Mouse (Mus musculus) layer of hippocampus, adult 11-12 months (tissue): ENCODE data around the gene Plac8.

Source experiments
- DNase-seq: peaks from one replicate; pipeline ENCODE4 v3.0.0; 2022; ENCODE audit warnings: low spot score

The Plac8 gene

GRCm38 (mm10) chr5:100535826-100536225, 36.2 kb downstream of the Plac8 start:
- no peak for DNase-seq

- peak; percentile 55 for DNase-seq
These were observed 45.9 kb downstream of the Plac8 start for GRCm38 (mm10) chr5:100526164-100526563.

DNA sequence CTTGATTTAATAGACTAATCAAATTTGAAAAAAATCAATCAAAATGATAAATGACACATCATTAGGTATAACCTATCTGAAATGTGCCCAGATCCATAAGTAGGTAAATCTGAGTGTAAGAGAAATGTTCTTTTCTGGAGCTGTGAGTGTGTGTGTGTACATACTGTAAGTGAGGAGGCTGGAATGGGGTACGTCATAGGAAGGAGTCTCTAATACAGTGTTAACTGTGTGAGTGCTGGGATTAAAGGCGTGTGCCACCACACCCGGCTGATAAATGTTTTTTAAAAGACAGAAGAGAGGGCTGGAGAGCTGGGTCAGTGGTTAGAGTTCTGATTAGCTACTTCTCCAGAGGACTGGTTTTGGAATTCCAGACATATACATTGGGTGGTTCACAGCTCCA, 46.4 kb downstream of the Plac8 start:
- DNase-seq: no peak

DNA sequence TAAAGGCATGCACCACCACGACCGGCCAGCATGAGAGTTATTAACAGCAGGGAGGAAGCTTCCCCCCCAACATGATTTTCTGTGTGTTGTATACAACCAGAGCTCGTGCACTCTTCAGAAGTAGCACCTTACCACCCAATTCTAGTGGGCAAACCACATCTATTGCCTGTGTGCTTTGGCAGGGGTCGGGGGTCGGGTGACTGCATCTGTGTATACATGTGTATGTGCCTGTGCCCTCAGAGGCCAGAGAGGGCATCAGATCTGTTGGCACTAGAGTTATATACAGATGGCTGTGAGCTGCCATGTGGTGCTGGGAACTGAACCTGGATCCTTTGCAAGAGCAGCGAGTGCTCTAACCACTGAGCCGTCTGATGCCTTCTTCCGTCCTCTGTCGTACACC, 47.1 kb downstream of the Plac8 start:
- DNase-seq: no peak

GRCm38 (mm10) chr5:100523331-100523730, 48.7 kb downstream of the Plac8 start:
- DNase-seq: no peak

DNA sequence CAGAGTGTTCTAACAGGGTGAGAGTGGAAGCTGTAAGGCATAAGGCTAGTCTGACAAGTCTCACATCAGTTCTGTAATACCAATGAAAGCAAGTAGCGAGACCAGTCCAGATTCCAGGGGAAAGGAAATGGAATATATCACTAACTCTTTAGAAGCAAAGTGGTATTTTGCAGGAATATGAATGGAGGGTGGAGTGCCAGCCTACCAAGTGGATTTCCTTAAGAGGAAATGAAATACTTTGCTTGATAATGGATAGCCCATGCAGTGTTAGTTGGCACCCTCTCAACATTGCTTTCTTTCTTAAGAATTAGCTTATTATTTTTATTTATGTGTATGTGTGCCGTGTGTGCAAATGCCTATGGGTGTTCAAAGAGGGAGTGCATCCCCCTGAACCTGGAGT, 51.8 kb downstream of the Plac8 start:
- no peak for DNase-seq

- DNase-seq: peak; percentile 24
These were observed 53.0 kb downstream of the Plac8 start for GRCm38 (mm10) chr5:100519027-100519411.

- DNase-seq: peak; percentile 97
These were observed 53.7 kb downstream of the Plac8 start, which contains the start of gene Cops4 for GRCm38 (mm10) chr5:100518049-100519026. TSS of gene Cops4 (plus strand) at chr5:100518309.

DNA sequence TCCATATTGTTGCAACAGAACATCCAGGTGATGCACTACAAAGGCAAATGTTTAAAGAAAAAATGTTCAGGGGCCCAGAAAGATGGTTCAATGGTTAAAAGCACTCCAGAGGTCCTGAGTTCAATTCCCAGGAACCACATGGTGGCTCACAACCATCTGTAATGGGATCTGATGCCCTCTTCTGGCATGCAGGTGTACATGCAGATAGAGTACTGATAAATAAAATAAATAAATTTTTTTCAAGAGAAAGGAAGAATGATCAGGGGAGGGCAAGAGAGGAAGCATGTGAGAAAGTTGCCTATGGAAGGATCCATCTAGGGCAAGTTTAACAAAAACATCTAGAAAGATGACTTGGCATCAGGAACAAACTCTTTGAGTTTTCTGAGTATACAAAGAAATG, 59.5 kb downstream of the Plac8 start:
- no peak for DNase-seq

GRCm38 (mm10) chr5:100509247-100509646, 62.8 kb downstream of the Plac8 start:
- no peak for DNase-seq
